Mouse (Mus musculus): Measurements from ENCODE around the gene Tmem265.

Tmem265 gene

GRCm38 (mm10) chr7:127588011-127588871 lies 27.1 kb downstream of the Tmem265 start, which contains the start of the genes Ccdc189 and Rnf40:
Ccdc189 (minus strand) TSS chr7:127588595.
Rnf40 (plus strand) TSS chr7:127588767.
- in situ Hi-C loops (cut with MboI, MseI) = no loop called here

DNA sequence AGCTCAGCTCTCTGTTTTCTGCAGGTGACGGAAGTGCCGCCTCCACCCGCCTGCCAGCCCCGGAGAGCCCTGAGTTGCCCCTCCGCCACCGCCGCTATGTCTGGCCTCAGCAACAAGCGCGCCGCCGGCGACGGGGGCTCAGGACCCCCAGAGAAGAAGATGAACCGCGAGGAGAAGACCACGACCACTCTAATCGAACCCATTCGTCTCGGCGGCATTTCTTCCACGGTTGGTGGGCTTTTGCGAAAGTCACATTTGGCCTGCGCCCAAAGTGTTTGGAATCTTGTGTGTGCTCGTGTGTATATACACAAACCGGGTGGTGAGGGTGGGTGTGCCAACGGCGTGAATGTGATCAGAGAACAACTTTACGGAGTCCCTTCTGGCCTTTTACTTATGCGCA lies 27.7 kb downstream of the Tmem265 start:
- in situ Hi-C loops (cut with MboI, MseI) = no loop called here

- in situ Hi-C loops (cut with MboI, MseI) = no loop called here
Observed at GRCm38 (mm10) chr7:127589637-127590036, 28.4 kb downstream of the Tmem265 start.

DNA sequence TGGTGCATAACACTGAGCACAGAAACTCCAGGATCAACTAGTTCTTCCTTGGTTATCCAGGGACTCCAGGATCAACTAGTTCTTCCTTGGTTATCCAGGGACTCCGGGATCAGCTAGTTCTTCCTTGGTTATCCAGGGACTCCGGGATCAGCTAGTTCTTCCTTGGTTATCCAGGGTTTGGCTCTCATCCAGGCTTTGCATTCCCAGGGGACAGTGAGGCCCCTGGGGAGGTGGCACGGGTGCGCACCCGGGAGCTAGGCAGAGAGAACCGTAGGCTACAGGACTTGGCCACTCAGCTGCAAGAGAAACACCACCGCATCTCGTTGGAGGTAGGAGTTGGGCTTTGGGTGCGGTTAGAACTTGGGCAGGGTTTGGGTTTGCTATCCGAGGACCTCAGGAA lies 29.9 kb downstream of the Tmem265 start:
- in situ Hi-C loops (cut with MboI, MseI) = no loop called here

DNA sequence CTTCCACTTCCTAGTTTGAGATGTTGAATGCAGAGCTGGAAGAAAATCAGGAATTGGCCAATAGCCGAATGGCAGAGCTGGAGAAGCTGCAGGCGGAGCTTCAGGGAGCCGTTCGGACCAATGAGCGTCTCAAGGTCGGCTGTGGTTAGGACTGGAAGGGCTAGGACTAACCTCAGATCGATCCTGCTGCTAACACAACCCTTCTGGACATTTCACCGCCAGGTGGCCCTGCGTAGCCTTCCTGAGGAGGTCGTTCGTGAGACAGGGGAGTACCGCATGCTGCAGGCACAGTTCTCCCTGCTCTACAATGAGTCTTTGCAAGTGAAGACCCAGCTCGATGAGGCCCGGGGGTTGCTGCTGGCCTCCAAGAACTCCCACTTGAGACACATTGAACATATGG lies 31.4 kb downstream of the Tmem265 start:
- in situ Hi-C loops (cut with MboI, MseI) = no loop called here

GRCm38 (mm10) chr7:127596747-127597146 lies 35.6 kb downstream of the Tmem265 start:
- in situ Hi-C loops (cut with MboI, MseI) = loop anchor here (5.0 kb wide), 1 partner anchor 51 kb away; no protein-coding TSS in a partner anchor

DNA sequence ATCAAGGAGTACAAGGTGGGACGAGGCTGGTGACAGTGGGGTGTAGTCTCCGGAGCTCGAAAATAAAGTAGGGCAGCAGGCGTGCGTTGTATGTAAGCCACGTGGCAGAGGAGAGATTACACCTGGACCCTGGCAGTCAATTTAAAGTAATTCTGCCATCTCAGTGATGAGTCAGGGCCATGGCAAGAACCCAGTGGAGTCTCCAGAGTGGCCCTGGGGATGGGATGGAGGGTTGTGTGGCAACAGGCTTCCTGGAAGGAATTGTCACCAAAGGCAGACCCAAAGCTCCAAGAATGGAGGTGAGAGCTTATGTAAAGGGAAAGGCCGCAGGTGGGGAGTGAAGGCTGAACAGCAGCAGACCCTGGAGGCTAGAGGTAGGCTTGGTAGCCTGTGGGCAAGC lies 39.4 kb downstream of the Tmem265 start:
- in situ Hi-C loops (cut with MboI, MseI) = no loop called here

GRCm38 (mm10) chr7:127601735-127602134 lies 40.5 kb downstream of the Tmem265 start:
- in situ Hi-C loops (cut with MboI, MseI) = no loop called here

- in situ Hi-C loops (cut with MboI, MseI) = no loop called here
Observed at GRCm38 (mm10) chr7:127602903-127603302, 41.7 kb downstream of the Tmem265 start.

- in situ Hi-C loops (cut with MboI, MseI) = no loop called here
Observed at GRCm38 (mm10) chr7:127604256-127604655, 43.1 kb downstream of the Tmem265 start.

- in situ Hi-C loops (cut with MboI, MseI) = no loop called here
Observed at GRCm38 (mm10) chr7:127607150-127607549, 46.0 kb downstream of the Tmem265 start.

DNA sequence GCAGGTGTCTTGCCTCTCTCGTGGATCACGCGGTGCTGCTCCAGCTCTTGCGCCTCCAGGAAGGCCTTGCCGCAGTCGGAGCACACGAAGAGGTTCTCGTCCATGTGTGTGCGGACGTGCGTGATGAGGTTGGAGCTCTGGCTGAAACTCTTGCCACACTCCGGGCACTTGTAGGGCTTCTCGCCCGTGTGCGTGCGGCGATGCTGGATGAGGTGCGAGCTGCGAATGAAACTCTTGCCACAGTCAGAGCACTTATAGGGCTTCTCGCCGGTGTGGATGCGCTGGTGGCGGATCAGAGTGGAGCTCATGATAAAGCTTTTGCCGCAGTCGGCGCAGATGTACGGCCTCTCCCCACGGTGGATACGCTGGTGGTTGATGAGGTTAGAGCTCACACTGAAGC lies 49.8 kb downstream of the Tmem265 start:
- in situ Hi-C loops (cut with MboI, MseI) = no loop called here

GRCm38 (mm10) chr7:127611561-127611960 lies 50.4 kb downstream of the Tmem265 start:
- in situ Hi-C loops (cut with MboI, MseI) = no loop called here

DNA sequence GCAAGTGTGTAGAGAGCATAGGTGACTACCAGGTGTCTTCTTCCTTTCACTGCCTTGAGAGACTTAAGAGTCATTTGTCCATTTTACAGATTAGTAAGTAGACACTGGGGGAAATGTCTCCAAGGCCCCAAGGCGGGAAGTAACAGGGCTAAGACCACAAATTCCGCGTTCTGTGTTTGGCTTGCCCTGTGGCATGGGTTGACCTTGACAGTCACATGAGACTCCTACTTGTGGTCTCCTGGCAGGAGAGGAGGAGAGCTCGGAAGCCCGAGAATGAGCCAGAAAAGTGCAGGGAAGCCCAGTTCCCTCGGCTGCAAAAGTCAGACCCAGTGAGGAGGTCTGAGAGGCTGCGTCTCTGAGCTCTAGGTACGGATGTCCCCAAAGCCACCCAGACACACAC lies 52.3 kb downstream of the Tmem265 start:
- in situ Hi-C loops (cut with MboI, MseI) = no loop called here

- in situ Hi-C loops (cut with MboI, MseI) = no loop called here
Observed at GRCm38 (mm10) chr7:127614091-127614490, 52.9 kb downstream of the Tmem265 start.

DNA sequence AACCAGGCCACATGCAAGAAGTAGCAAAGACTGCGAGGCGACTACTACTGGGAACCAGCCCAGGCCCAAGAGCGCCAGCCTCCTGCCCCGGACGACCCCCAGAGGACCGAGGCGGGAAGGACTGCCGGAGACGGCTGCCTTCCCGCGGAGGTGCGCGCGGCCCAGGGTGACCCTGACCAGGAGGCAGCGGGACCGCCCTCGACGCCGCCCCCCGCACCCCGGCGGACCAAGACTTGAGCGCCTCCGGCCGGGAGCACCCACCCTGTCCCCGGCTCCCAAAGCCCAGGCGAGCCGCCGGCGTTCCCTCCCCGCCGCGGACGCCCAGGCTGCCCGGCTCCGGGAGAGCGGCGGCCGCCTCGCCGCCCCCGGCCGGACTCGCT lies 53.3 kb downstream of the Tmem265 start:
- in situ Hi-C loops (cut with MboI, MseI) = no loop called here

DNA sequence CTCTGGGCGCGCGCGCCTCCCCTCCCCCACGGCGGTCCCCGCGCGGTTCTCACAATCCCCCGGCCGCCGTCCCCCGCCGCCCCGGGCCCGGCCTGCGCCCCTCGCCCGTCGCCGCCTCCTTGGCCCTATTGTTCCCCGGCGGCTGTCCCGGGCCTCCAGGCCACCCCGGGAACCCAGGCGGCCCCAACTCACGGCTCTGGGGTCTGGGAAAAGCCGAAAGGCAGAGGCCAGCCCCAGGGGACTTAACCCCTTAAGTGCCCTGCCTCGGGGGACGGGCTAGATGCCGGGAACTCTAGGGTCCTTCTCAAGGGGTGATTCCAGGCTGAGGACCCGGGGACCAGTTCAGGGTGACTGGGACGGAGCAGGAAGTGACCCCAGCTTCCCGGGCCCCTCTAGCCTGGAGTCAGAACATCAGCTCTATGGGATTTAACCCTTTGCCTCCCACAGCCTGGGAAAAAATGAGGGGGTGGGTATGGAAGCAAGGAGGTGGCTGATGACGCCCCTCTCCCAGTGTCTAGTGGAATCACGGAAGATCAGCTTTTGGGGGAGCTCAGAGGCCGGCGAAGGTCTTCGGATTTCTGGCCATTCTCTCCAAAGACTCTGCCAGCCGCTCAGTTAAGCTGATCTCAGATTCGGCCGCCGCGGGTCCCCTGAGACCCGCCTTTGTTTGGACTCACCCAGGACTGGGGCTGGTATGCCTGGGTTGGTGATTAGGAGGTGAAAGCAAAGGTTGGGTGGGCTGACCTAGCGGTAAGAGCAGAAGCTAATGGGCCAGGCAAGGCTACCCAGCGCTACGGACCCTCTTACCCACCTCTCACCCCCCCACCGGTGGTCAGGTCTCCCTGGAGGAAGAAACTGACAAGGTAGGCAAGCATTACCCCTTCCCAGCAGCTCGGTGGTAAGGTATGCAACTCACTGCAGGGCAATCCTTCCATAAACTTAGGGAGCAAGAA lies 54.0 kb downstream of the Tmem265 start, which contains the start of gene Zfp629:
Zfp629 (minus strand) TSS at position 907 of the 953 bp plus-strand sequence.
- in situ Hi-C loops (cut with MboI, MseI) = no loop called here

GRCm38 (mm10) chr7:127616336-127616735 lies 55.1 kb downstream of the Tmem265 start:
- in situ Hi-C loops (cut with MboI, MseI) = no loop called here

Measured in T-helper 1 cell (primary cell).